Mouse (Mus musculus) cerebellum, postnatal 25 days (tissue): ENCODE results near the gene Efnb2.

Experiments
- DNase-seq, 2 experiments: peaks; one replicate each; pipeline ENCODE4 v3.0.0; 2021; ENCODE audit warnings: mixed read lengths in 2 of 2

The Efnb2 gene

DNA sequence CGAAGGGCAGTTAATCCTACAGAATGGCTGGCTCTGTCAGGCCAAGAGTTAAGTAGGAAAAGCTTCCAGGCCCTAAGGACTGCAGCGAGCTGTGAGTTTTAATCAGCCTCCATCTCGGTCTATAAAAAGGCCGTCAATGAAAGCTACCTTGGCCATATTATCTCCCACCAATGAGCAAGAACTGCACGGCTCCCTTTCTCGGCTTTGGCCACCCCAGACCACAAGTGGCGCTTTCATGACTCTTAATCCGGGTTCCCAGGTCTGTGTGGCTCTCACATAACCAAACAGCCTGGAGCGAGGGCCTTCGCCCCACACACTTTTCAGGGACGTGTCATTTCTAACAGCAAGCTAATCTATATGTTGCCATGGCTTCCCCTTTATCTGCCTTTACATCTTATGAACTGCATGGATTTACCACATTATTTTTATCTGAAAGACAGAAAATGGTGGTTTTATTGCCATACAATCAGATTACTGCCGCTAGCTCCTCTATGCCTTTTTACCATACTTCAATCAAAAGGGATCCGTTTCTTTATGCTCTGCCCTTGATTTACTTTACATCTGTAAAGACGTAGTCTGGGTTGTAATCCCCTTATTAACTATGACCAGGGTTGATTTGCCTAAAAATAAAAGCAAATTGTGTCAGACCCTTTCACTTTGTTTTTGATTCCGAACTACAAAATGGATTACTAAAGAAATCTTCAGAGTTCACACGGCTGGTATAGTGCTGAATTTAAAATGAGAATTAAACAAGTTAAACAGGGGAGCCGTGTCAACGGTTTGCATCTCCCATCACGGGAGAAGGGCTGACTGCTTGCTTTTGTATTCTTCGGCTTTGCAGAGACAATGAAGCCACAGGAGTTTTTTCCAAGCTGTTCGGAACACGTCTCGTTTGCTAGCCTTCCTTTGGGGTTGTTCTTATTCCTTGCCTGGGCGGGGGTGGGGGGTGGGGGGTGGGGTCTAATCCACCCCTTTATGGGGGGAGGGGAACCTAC is 5.4 kb downstream of the Efnb2 start:
- no peak for DNase-seq

- DNase-seq: no peak
Measured at GRCm38 (mm10) chr8:8653906-8654489, 7.0 kb downstream of the Efnb2 start.

DNA sequence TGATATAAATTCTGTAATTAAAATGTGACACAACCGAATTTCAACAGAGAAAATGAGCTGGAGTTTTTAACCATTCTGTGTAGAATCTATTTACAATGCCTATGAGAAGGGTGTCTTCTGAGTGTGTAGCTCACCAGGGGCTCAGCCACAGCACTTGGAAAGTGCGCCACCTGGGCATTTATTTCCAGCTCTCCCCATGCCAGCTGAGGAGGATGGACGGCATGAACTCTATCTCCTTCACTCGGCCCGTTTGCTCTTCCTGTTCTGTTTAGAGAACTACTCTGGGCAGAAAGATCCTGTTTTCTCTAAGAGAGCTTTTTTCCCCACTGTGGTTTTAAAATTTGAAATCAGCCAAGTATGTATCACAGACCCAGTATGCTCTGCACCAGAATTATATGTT is 7.7 kb downstream of the Efnb2 start:
- no peak for DNase-seq

DNA sequence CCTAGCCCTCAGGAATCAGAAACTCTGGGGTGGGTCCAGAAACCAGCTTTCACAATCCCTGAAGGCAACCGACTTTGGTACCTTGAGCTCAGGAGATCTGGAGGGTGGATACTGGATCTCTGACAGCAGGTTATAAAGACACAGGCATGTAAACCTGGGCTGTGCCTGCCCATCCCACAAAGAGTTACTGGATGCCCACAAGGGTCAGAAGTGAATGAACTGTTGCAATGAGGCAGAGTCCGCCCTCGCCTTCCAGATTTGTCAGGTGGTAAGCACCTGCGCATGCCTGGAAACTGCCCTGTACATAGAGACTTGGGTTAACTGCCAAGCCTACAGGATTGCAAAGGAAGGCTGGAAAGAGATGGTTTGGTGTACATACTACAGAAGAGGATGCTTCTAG is 8.7 kb downstream of the Efnb2 start:
- no peak for DNase-seq

- peak in 1 of 2 experiments; percentile 49 for DNase-seq
Measured at GRCm38 (mm10) chr8:8649944-8650343, 11.1 kb downstream of the Efnb2 start.

DNA sequence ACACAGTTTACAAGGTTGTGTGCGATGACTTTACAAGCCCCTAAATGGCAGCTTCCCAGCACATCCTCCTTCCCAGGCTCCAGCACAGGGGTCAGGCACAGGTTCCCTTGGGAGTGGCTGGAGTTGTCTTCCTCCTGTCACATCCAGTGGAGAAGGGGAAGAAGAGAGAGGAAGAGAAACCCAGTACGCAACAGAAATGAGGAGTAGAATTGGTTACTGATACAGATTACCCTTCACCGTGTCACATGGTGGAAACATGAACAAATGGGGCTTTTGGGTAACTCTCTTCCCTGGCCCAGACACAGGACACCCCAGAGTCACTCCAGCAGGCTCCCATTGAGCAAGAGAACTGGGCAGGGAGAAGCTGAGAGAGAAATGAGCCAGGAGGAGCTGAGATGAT is 11.5 kb downstream of the Efnb2 start:
- DNase-seq: no peak

GRCm38 (mm10) chr8:8648686-8649085 is 12.4 kb downstream of the Efnb2 start:
- no peak for DNase-seq

- DNase-seq: no peak
Measured at GRCm38 (mm10) chr8:8647824-8648223, 13.2 kb downstream of the Efnb2 start.

DNA sequence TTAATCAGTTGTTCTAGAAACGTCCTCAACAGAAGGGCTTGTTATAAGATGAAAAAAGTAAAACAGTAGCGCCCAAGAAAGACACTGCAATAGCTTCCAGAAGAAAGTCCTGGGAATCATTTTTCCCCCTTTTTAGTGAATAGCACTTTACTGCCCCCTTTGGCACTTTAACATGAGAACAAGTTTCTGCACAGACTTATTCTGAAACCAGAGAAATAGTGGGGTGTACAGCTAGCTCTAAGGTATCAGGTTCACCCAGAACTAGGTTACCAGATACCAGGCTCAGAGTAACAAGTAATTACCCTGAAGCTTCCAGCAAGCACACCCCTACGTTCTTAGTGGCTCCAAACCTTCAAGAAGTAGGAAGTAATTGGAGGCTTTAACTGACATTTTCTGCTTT is 13.7 kb downstream of the Efnb2 start:
- DNase-seq: no peak

- no peak for DNase-seq
Measured at GRCm38 (mm10) chr8:8644160-8644915, 16.7 kb downstream of the Efnb2 start.

DNA sequence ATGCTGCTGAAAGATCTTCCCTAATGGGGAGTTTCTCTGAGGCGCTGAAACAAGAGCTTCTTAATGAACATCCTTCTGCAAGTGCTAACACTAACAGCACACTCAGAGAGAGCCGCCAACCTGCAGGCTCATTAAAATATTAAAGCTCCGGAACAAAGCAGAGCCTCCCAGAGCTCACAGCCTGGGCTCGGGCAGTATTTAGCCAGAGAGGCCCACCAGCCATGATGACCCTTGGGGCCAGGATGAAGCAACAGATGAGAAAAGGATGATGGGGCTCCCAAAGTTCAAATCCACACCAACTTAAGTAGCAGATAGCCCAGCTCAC is 20.8 kb downstream of the Efnb2 start:
- DNase-seq: no peak

- no peak for DNase-seq
Measured at GRCm38 (mm10) chr8:8639569-8640263, 21.3 kb downstream of the Efnb2 start.

- DNase-seq: no peak
Measured at GRCm38 (mm10) chr8:8631394-8631793, 29.6 kb downstream of the Efnb2 start.

- DNase-seq: no peak
Measured at GRCm38 (mm10) chr8:8624017-8624416, 37.0 kb downstream of the Efnb2 start.

GRCm38 (mm10) chr8:8623486-8623885 is 37.6 kb downstream of the Efnb2 start:
- DNase-seq: peak in 1 of 2 experiments; percentile 17

- DNase-seq: no peak
Measured at GRCm38 (mm10) chr8:8622476-8622875, 38.6 kb downstream of the Efnb2 start.

DNA sequence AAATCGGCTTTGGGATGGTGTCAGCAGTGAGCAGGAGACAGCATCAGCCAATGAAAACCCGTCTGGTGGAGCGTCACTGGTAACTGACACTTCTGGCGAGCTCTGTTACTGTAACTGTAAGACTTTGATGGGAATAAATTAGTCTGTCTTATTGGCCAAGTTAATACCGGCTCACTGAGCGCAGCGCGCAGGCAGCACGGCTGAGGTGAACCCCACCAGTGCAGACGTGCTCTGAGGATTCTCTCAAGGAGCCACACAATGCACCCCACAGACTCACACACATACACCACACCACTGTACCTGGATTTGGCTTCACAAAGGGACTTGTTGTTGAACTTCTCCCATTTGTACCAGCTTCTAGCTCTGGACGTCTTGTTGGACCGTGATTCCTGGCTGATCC is 39.0 kb downstream of the Efnb2 start:
- DNase-seq: peak; percentile 45 to 53

GRCm38 (mm10) chr8:8621236-8621917 is 39.7 kb downstream of the Efnb2 start:
- DNase-seq: peak; percentile 13 to 20

- DNase-seq: peak in 1 of 2 experiments; percentile 14
Measured at GRCm38 (mm10) chr8:8620536-8620935, 40.5 kb downstream of the Efnb2 start.

- DNase-seq: no peak
Measured at GRCm38 (mm10) chr8:8619221-8620194, 41.5 kb downstream of the Efnb2 start.

DNA sequence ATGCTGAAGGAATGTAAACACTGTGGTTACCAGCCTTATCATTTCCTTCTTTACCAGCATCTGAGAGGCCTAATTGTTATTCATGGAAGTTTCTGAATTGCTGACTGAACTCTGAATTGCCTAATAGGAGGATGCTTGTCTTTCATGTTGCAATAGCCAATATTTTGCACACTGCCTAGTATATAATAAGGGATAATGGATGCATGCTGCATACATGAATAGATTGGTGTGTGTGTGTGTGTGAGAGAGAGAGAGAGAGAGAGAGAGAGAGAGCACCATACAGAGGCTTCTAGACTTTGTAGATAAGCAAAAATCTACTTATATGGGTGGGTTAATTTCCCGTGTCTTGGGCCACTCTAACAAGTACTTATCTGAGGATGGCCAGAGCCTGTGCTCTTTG is 47.2 kb downstream of the Efnb2 start:
- DNase-seq: no peak
